In the genomic region with DNA sequence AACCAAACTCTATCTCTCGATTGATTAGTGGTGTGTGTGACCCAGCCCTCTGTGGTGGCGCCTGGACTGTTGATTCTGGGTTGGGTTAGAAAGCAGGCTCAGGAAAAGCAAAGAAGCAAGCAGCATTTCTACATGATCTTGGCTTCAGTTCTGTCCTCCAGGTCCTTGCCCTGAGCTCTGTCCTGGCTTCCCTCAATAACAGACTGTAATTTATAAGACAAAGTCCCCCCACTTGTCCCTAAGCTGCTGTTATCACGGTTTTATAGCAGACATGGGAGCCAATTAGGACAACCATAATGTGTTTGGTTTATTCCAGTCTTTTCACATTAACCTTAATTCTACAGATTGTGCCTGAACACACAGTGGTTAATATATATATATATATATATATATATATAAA, we compare ENCODE assay signal across 27 mouse cellular contexts.
A peak's percentile ranks its signal among the peaks of the same experiment; 100 is the strongest.
DNase-seq lines count a peak whose midpoint lies in the region; ATAC-seq and TF ChIP-seq lines count a peak whose summit lies in the region.
"Had no signal": no experiment of that assay in that cellular context is flagged by ENCODE, and none has a peak within 500 bp of the region (broad histone marks: within the 10 kb centered on the region; RNA-seq: fewer than 3 reads in every experiment).

No protein-coding gene starts in this region.

- no peaks in the 10 kb centered on the region for H3K9me3 ChIP-seq in embryonic facial prominence, embryonic 13.5 days
- H3K9me3 ChIP-seq in embryonic facial prominence, embryonic 10.5 days: 0 out of 2 replicates have a peak, but pooled peaks cover 2% of the 10 kb centered on the region
- no peaks in the 10 kb centered on the region for H3K9me3 ChIP-seq in limb, embryonic 10.5 days (replicated peaks)
- H3K9me3 ChIP-seq in limb, embryonic 15.5 days: no peaks in the 10 kb centered on the region
- H3K9me3 ChIP-seq: hindbrain, embryonic 12.5 days; liver, embryonic 15.5 days had no signal

- ATAC-seq in embryonic facial prominence, embryonic 13.5 days (ENCODE audit: insufficient number of reproducible peaks, insufficient read depth, low FRiP score, low TSS enrichment, low read depth): no peak
- 0 out of 2 replicates have a peak, but pooled peaks have one; percentile 19 for ATAC-seq in limb, embryonic 15.5 days (ENCODE audit: insufficient number of reproducible peaks, low FRiP score, low TSS enrichment, low read depth)
- ATAC-seq: forebrain, embryonic 15.5 days; hindbrain, postnatal 0 days; intestine, postnatal 0 days; midbrain, embryonic 16.5 days; Patski had no signal

- 0 out of 2 replicates have a peak, but pooled peaks cover 2% of the 10 kb centered on the region for H3K36me3 ChIP-seq in embryonic facial prominence, embryonic 13.5 days
- no peaks in the 10 kb centered on the region for H3K36me3 ChIP-seq in embryonic facial prominence, embryonic 10.5 days (replicated peaks)
- no peaks in the 10 kb centered on the region for H3K36me3 ChIP-seq in limb, embryonic 10.5 days
- H3K36me3 ChIP-seq in limb, embryonic 15.5 days: no peaks in the 10 kb centered on the region
- H3K36me3 ChIP-seq: forebrain, embryonic 15.5 days; hindbrain, embryonic 12.5 days; liver, embryonic 15.5 days; lung, embryonic 15.5 days had no signal

- TF ChIP-seq CTCF in layer of hippocampus, adult 2 months (conservative IDR thresholded peaks at IDR 0.05): no peak

- WGBS in embryonic facial prominence, embryonic 13.5 days: 76% methylated on average over 3 of the region's 3 CpGs
- 84% methylated on average over 3 of the region's 3 CpGs for WGBS in embryonic facial prominence, embryonic 10.5 days
- WGBS in limb, embryonic 10.5 days: 70% methylated on average over 3 of the region's 3 CpGs
- WGBS in limb, embryonic 15.5 days: 42% methylated on average over 3 of the region's 3 CpGs

- no peak for DNase-seq in embryonic facial prominence, embryonic 10.5 days (ENCODE audit: low spot score)
- peak in 1 of 2 experiments; percentile 1 for DNase-seq in layer of hippocampus, adult 2 months (ENCODE audit: low spot score in 2 of 2)
- DNase-seq in layer of hippocampus, adult 9-11 months: no peak
- peak; percentile 24 for DNase-seq in limb, embryonic 10.5 days (ENCODE audit: low spot score)
- DNase-seq in frontal cortex, postnatal 10 days (ENCODE audit: low spot score in 2 of 2): no peak
- DNase-seq: adrenal gland, postnatal 14 days; gastrocnemius, adult 2 months; gastrocnemius, postnatal 36 days; heart, adult 18-20 months; heart, postnatal 36 days; left cerebral cortex, postnatal 4 days; right cerebral cortex, postnatal 4 days; thymus, adult 2 months; thymus, postnatal 36 days had no signal

- peaks cover 6% of the 10 kb centered on the region; the same call in 1 of the 2 replicates for H3K4me1 ChIP-seq in embryonic facial prominence, embryonic 13.5 days
- H3K4me1 ChIP-seq in embryonic facial prominence, embryonic 10.5 days: no peaks in the 10 kb centered on the region
- H3K4me1 ChIP-seq in limb, embryonic 10.5 days: no peaks in the 10 kb centered on the region
- H3K4me1 ChIP-seq in limb, embryonic 15.5 days: 0 out of 2 replicates have a peak, but pooled peaks cover 8% of the 10 kb centered on the region
- H3K4me1 ChIP-seq: hindbrain, embryonic 12.5 days; liver, embryonic 15.5 days; lung, embryonic 15.5 days had no signal

- H3K4me3 ChIP-seq in embryonic facial prominence, embryonic 13.5 days: no peak overlapping the region
- no peak overlapping the region for H3K4me3 ChIP-seq in embryonic facial prominence, embryonic 10.5 days
- H3K4me3 ChIP-seq in layer of hippocampus, adult 2 months: no peak overlapping the region
- no peak overlapping the region for H3K4me3 ChIP-seq in limb, embryonic 10.5 days
- H3K4me3 ChIP-seq in limb, embryonic 15.5 days: no peak overlapping the region
- H3K4me3 ChIP-seq: forebrain, embryonic 15.5 days; gastrocnemius, adult 2 months; hindbrain, embryonic 12.5 days; liver, embryonic 15.5 days; lung, embryonic 15.5 days had no signal

- H3K27ac ChIP-seq in embryonic facial prominence, embryonic 13.5 days: peak overlapping the region; percentile 45
- H3K27ac ChIP-seq in embryonic facial prominence, embryonic 10.5 days (replicated peaks): no peak overlapping the region
- H3K27ac ChIP-seq in layer of hippocampus, adult 2 months: peak overlapping the region; percentile 25; the same call in 1 of the 2 replicates
- H3K27ac ChIP-seq in limb, embryonic 10.5 days: no peak overlapping the region
- peak overlapping the region; percentile 27; the same call in 1 of the 2 replicates for H3K27ac ChIP-seq in limb, embryonic 15.5 days
- H3K27ac ChIP-seq: forebrain, embryonic 15.5 days; gastrocnemius, adult 2 months; hindbrain, embryonic 12.5 days; hindbrain, postnatal 0 days; liver, embryonic 15.5 days; lung, embryonic 15.5 days; stomach, postnatal 0 days had no signal

- H3K4me2 ChIP-seq in embryonic facial prominence, embryonic 13.5 days: no peak overlapping the region
- H3K4me2 ChIP-seq in limb, embryonic 15.5 days: no peak overlapping the region
- H3K4me2 ChIP-seq: forebrain, embryonic 15.5 days; heart, embryonic 11.5 days; hindbrain, embryonic 12.5 days; liver, embryonic 15.5 days; lung, embryonic 15.5 days; midbrain, embryonic 11.5 days had no signal

- H3K9ac ChIP-seq in embryonic facial prominence, embryonic 13.5 days: no peak overlapping the region
- no peak overlapping the region for H3K9ac ChIP-seq in limb, embryonic 15.5 days
- H3K9ac ChIP-seq: forebrain, embryonic 15.5 days; hindbrain, embryonic 12.5 days; liver, embryonic 15.5 days; lung, embryonic 15.5 days had no signal

- H3K27me3 ChIP-seq in embryonic facial prominence, embryonic 13.5 days: no peaks in the 10 kb centered on the region
- no peaks in the 10 kb centered on the region for H3K27me3 ChIP-seq in embryonic facial prominence, embryonic 10.5 days (replicated peaks; ENCODE audit: low read depth, poor library complexity, severe bottlenecking)
- no peaks in the 10 kb centered on the region for H3K27me3 ChIP-seq in limb, embryonic 10.5 days (ENCODE audit: low read depth, poor library complexity, severe bottlenecking)
- no peaks in the 10 kb centered on the region for H3K27me3 ChIP-seq in limb, embryonic 15.5 days
- H3K27me3 ChIP-seq: forebrain, embryonic 15.5 days; hindbrain, embryonic 12.5 days; liver, embryonic 15.5 days; lung, embryonic 15.5 days had no signal

Comparison
In these comparisons a context has a peak if more than half of its experiments do, and no peak if none do; other contexts are left out.
1. H3K27ac ChIP-seq: peak in embryonic facial prominence, embryonic 13.5 days (single experiment), layer of hippocampus, adult 2 months (single experiment) and limb, embryonic 15.5 days (single experiment); none in embryonic facial prominence, embryonic 10.5 days (single experiment) and limb, embryonic 10.5 days (single experiment).